ENCODE assay signal across 19 mouse cellular contexts in genomic region chr8:122080347-122080746, GRCm38 (mm10).
DNase-seq lines count a peak whose midpoint lies in the region; ATAC-seq and TF ChIP-seq lines count a peak whose summit lies in the region.
"Had no signal": no experiment of that assay in that cellular context is flagged by ENCODE, and none has a peak within 500 bp of the region (broad histone marks: within the 10 kb centered on the region; RNA-seq: fewer than 3 reads in every experiment).

No protein-coding gene starts in this region.

- H3K36me3 ChIP-seq in heart, embryonic 10.5 days = no peaks in the 10 kb centered on the region
- H3K36me3 ChIP-seq in kidney, postnatal 0 days (ENCODE audit: insufficient read depth, low read length) = no peaks in the 10 kb centered on the region
- H3K36me3 ChIP-seq in intestine, embryonic 15.5 days = no peaks in the 10 kb centered on the region
- H3K36me3 ChIP-seq: forebrain, embryonic 15.5 days had no signal

- H3K4me3 ChIP-seq in heart, embryonic 10.5 days = no peak overlapping the region
- no peak overlapping the region for H3K4me3 ChIP-seq in kidney, postnatal 0 days (replicated peaks; ENCODE audit: low read depth, low read length)
- no peak overlapping the region for H3K4me3 ChIP-seq in intestine, embryonic 15.5 days (replicated peaks)
- H3K4me3 ChIP-seq: forebrain, embryonic 15.5 days; gastrocnemius, adult 2 months; layer of hippocampus, adult 2 months had no signal

- no peak overlapping the region for H3K9ac ChIP-seq in kidney, postnatal 0 days (ENCODE audit: low read depth, low read length)
- H3K9ac ChIP-seq in intestine, embryonic 15.5 days = no peak overlapping the region
- H3K9ac ChIP-seq: forebrain, embryonic 15.5 days; hindbrain, embryonic 14.5 days; liver, postnatal 0 days had no signal

- peaks cover 73% of the 10 kb centered on the region for H3K4me1 ChIP-seq in heart, embryonic 10.5 days
- no peaks in the 10 kb centered on the region; the same call in 1 of the 2 replicates for H3K4me1 ChIP-seq in kidney, postnatal 0 days (replicated peaks; ENCODE audit: insufficient read depth, low read length)
- peaks cover 31% of the 10 kb centered on the region for H3K4me1 ChIP-seq in intestine, embryonic 15.5 days (replicated peaks)
- H3K4me1 ChIP-seq: forebrain, embryonic 15.5 days had no signal

- H3K4me2 ChIP-seq in kidney, postnatal 0 days (ENCODE audit: low read length) = no peak overlapping the region
- no peak overlapping the region for H3K4me2 ChIP-seq in intestine, embryonic 15.5 days (replicated peaks)
- H3K4me2 ChIP-seq: forebrain, embryonic 15.5 days; hindbrain, embryonic 14.5 days had no signal

- no peak for DNase-seq in heart, embryonic 10.5 days (ENCODE audit: low spot score)
- no peak for DNase-seq in heart, postnatal 36 days
- DNase-seq in kidney, postnatal 0 days (ENCODE audit: low spot score) = peak; percentile 75
- no peak for DNase-seq in kidney, adult 18-20 months
- peak; percentile 31 for DNase-seq in mesoderm, embryonic 11.5 days (ENCODE audit: low read depth, low spot score)
- DNase-seq in cerebellum, adult 11 months = no peak
- no peak for DNase-seq in adipocyte (ENCODE audit: low spot score)
- DNase-seq: adrenal gland, postnatal 10 days; cerebellum, adult 11-12 months; cerebellum, postnatal 36 days; gastrocnemius, adult 2 months; kidney, adult 2 months; liver, postnatal 0 days; thymus, postnatal 25 days had no signal

- peak overlapping the region; percentile 63 for H3K27ac ChIP-seq in heart, embryonic 10.5 days
- H3K27ac ChIP-seq in kidney, postnatal 0 days = peak overlapping the region; percentile 57
- H3K27ac ChIP-seq in intestine, embryonic 15.5 days = peak overlapping the region; percentile 49; the same call in 1 of the 2 replicates
- H3K27ac ChIP-seq: forebrain, embryonic 15.5 days; gastrocnemius, adult 2 months; hindbrain, embryonic 14.5 days; layer of hippocampus, adult 2 months had no signal

- 36% methylated on average over 5 of the region's 5 CpGs for WGBS in heart, embryonic 10.5 days
- WGBS in kidney, postnatal 0 days = 35% methylated on average over 5 of the region's 5 CpGs
- 42% methylated on average over 5 of the region's 5 CpGs for WGBS in intestine, embryonic 15.5 days

- no peak for ATAC-seq in kidney, postnatal 0 days (replicated peaks; ENCODE audit: low FRiP score, low read depth)
- ATAC-seq in intestine, embryonic 15.5 days = peak; percentile 26; the same call in 1 of the 2 replicates
- ATAC-seq: forebrain, embryonic 15.5 days; liver, postnatal 0 days; midbrain, embryonic 16.5 days had no signal

- no peaks in the 10 kb centered on the region for H3K9me3 ChIP-seq in heart, embryonic 10.5 days
- H3K9me3 ChIP-seq in kidney, postnatal 0 days (replicated peaks; ENCODE audit: low read length) = no peaks in the 10 kb centered on the region
- H3K9me3 ChIP-seq in intestine, embryonic 15.5 days = no peaks in the 10 kb centered on the region
- H3K9me3 ChIP-seq: forebrain, embryonic 15.5 days had no signal

- intact Hi-C loops in heart, postnatal 36 days (cut with DNase I) = no loop called here

- H3K27me3 ChIP-seq in heart, embryonic 10.5 days (ENCODE audit: insufficient read depth, poor library complexity, severe bottlenecking) = peaks cover 40% of the 10 kb centered on the region
- H3K27me3 ChIP-seq in kidney, postnatal 0 days (ENCODE audit: insufficient read depth, low read length) = no peaks in the 10 kb centered on the region
- peaks cover 16% of the 10 kb centered on the region for H3K27me3 ChIP-seq in intestine, embryonic 15.5 days (replicated peaks)
- H3K27me3 ChIP-seq: forebrain, embryonic 15.5 days had no signal

- no peak for TF ChIP-seq CTCF in kidney, postnatal 0 days (IDR thresholded peaks at IDR 0.05; ENCODE audit: low read depth)

Comparison
In these comparisons a context has a peak if more than half of its experiments do, and no peak if none do; other contexts are left out.
1. DNase-seq: peak in kidney, postnatal 0 days (single experiment) and mesoderm, embryonic 11.5 days (single experiment); none in heart, embryonic 10.5 days (single experiment), heart, postnatal 36 days (0 of 2), kidney, adult 18-20 months (single experiment), cerebellum, adult 11 months (single experiment) and adipocyte (single experiment).
2. Peak in every context shown above with its lines, with median percentiles within 50 percentile points of each other: H3K27ac ChIP-seq.